Mouse (Mus musculus) left cerebral cortex, adult 18-20 months (tissue): ENCODE measurements around the gene Ppp1ca. TPM values are rescaled to one million over a fixed set of nuclear protein-coding genes. Genes with fewer than 3 reads are reported as not detected.
A peak's percentile ranks its signal among the peaks of the same experiment; 100 is the strongest.

ENCODE experiments used
- DNase-seq, 2 experiments: peaks; one replicate each; pipeline ENCODE4 v3.0.0; 2021 to 2022; ENCODE audit warnings: low spot score in 2 of 2, mixed read lengths in 1 of 2
- total RNA-seq, 2 experiments: library from RNA; stranded (reverse); gene quantifications; 2 replicates each; pipeline ENCODE4 v1.2.3; 2021

The Ppp1ca gene
- total RNA-seq, 2 experiments from 2014 or later: 303 to 333 TPM

DNA sequence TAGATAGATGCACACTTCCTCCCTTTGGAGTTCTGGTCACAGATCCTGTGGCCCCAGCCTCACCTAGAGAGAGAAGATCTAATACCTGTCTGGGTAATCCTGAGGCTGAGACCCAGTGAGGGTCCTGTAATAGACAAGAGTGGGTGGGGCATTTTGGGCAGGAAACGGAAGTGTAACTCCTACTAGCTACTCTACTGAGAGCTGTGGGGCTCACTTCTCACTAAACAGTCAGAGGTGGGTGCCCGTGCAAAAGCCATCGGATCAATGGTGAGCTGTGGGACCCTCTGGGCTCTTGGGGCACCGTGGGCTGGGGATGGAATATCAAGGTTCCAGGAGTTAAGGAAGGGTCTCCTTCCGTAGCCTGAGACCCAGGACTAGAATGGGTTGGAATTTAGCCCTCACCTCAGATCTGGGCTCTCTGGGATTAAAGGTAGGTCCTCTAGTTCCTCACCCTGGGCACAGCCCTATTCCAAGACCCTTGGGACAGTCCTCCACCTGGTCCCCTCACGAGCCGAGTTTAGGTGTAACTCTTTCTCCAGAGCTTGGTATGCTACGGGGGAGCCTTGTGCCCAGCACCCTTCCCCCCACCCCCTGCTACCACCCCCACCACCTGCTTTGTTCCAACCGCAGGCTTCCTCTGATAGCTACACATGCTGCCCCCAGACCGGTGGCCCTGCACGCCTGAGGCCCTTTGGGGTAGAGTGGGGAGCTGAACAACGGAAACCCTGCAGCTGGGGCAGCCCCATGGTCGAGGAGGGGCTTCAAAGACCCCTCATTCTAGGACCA, 37.2 kb upstream of the Ppp1ca start:
- DNase-seq: no peak

DNA sequence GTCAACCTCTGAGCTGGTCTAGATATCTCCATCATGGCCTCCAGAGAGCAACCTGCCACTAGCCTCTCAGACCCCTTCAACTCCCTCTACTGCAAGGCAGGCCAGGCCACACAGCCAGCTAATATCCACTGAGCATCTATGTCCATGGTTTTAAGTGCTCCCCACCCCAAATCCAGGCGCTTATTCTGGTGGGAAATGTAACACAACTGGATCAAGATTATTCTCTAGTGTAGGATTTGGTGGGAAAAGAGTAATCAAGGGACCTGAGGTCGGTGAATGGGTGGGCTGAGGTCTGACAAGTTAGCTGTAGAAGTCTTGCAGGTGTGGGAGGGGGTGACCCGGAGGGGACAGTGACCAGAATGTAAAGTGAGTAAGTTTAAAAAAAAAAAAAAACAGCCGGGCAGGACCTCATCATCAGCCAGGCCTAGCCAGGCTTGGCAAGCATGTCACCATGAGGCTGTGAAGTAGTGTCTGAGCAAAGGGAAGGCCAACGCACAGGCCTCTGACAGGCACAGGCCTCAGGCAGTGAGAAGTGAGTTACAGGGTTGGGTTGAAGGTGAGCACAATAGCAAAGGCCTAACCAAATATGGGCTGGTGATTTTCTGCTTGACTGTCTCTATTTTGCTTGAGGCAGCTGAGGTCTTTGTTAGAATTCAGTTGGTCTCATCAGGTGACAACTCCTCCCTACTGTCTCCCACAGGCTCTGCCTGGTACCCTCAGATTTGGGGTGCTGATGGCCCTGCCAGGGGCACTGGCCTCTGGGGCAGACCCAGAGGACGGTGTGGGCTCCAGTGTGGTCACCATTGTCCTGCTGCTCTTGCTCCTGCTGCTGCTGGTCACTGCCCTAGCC, 36.4 kb upstream of the Ppp1ca start:
- no peak for DNase-seq

DNA sequence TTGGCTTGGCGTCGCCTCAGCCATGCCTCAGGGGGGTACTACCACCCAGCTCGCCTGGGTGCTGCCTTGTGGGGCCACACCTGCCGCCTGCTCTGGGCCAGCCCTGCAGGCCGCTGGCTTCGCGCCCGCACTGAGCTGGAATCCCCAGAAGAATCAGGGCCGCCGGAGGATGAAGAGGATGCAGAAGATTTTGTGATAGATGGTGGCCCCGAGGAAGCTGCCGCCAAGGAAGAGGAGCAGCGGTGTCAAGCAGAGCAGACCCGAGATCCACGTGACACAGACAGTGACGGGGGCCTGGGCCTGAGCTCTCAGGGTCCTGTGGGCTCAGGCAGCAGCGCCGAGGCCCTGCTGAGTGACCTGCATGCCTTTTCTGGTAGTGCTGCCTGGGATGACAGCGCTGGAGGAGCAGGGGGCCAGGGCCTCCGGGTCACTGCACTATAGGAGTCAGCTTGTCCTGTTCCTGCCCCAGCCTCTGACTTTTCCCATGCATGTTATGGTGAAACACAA, 35.7 kb upstream of the Ppp1ca start:
- DNase-seq: no peak

DNA sequence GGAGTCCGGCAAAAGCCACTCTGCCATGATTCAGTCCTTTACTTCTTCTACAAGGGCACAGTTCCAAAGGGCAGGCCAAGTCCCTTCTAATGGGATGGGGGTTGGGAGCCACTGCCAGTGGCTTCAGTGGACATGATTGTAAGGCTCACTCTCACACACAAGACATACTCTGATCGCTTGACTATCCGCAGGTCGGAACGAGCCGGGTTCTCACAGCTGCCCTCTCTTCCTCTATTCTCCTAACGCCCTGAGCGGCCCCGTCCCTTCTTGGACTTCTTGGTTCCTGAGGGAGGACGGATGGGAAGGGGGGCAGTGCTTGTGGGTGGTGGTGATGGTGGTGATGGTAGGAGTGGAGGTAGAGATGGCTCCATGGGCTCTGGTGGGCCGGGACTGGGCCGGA, 35.1 kb upstream of the Ppp1ca start:
- no peak for DNase-seq

DNA sequence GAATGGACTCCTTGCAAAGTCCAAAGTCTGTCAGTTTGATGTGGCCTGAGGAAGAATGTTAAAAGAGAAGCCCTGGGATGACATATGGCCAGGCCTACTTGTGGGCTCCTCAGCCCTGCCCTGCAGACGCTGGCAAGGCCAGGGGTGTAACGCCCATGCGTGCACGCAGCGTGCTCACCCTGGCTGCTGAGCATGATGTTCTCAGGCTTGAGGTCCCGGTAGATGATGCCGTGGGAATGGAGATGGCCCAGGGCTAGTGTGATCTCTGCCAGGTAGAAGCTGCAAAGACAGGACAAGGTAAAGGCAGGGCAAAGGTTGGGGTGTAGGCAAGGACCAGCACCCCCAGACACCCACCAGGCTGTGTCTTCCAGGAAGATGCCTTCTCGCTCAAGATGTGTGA, 32.8 kb upstream of the Ppp1ca start:
- DNase-seq: no peak

DNA sequence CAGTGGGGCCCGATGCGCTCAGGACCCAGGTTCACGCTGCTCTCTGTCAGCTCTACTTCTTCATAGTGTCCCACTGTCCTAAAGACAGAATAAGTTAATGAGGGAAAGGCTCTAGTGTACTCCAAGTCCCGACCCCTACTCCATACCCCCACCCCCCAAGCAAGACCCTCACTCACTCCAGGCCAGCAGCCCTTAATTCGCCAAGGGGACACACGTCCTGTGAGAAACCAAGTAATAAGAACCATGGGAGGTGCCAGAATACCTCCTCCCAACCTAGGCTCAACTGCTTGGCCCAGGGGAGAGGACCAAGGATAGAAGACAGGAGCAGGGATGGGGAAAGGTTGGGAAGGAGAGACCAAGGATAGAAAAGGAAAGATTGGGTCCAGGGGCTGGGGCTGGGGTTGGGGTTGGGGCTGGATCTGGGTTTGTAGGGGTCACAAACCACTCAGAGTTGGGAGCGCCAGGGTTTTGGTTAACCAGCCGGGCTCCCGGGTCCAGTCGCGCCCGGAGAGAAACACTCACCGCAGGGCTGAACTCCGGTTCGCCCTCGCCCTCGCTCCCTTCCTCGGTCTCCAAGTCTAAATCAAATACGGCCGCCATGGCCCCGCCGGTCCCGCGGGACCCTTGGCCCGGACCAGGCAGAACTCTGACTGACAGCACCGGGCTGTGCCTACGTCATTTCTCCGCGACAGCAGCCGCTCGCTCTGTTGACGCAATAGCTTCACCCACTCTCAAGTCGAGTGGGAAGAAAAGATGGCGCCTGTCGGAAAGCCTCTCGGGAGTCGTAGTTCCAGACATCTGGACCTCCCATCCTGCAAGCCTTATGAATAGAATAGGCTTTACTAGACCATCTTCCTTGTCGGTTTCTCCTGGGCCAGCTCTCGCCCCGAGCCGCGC, 29.0 kb upstream of the Ppp1ca start, which contains the start of gene Rps6kb2:
TSS of gene Rps6kb2 (minus strand) at position 709 of the 897 bp plus-strand sequence.
- peak; percentile 98 to 99 for DNase-seq

DNA sequence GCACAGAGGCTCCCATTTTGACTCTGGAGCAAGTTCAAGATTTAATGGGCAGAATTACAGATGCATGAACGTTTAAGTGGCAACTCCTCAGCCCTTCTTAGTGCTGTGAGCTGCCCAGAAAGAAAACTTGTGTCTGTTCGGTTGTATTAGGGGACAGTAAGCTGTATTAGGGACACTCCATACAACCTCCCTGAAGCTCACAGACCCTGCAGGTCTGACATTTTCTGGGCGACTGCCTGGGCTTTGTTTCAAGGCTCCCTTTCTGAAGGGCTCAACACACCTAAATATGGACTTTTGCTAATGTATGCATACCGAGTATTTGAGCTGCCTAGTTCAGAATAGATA, 28.4 kb upstream of the Ppp1ca start:
- no peak for DNase-seq

DNA sequence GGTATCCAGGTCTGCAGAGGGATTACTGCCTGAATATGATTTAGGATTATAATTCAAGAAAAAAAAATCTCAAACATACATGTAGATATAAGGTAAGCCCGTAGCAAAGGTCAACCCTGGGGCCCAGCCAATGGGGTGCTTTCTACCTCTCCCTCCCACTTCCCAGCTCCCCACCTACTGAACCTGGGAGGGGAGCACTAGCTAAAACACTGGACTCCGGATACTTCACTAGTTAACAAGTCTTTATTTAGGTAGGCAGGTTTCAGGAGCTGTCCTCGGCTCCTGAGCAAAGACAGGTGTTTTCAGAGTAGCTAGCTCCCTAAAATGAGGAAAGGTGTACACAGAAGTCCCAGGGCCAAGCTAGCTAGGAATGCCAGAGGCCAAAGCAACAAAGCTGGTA, 27.8 kb upstream of the Ppp1ca start:
- no peak for DNase-seq

DNA sequence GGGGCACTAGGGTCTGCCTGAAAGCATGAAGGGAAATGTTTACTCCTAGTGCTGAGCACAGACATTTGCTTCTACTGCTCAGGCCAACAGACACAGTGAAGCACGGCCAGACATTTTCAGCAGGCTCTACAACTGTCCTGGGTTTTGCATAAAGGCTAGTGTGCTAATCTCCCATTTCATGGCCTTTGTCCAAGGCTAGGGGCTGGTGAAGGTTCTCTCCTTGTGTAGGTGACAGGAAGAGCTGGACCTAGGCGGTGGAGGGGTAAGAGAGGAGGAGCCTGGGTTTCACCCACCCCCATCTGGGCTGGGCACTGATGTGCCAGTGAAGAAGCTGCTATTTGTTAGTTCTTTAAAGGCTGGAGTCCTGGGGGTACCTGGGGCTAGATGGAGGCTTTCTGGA, 27.1 kb upstream of the Ppp1ca start:
- DNase-seq: no peak

DNA sequence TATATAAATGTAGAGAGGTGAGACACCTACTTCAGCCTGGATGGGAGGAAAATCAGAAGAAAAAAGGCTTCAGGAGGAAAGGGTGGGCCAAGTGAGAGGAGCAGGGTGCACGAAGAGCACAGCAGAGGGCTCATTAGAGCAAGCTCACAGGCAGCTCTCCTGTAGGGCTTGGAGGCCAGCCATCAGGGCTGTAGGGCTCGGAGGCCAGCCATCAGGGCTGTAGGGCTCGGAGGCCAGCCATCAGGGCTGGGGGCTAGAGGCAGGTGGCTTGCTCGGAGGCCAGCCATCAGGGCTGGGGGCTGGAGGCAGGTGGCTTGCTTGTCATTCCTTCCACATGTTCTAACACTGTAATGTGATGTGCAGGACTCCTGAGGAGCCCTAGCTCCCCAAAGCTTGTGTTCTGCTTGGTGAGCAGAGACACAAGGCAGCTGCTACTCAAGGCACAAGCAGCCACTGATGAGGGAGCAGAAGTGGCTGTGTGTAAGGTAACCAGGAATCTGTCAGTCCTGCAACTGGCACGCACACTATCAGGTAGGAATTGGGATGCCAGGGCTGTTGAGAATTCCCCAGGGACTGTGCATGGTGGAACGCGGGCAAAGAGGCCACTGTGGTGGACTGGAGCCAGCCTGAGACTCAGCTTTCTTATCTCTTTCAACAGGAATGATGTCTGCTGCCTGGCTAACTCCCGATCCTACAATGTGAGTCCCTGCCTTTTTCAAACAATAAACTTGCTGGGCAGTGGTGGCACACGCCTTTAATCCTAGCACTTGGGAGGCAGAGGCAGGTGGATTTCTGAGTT, 25.0 kb upstream of the Ppp1ca start:
- no peak for DNase-seq

DNA sequence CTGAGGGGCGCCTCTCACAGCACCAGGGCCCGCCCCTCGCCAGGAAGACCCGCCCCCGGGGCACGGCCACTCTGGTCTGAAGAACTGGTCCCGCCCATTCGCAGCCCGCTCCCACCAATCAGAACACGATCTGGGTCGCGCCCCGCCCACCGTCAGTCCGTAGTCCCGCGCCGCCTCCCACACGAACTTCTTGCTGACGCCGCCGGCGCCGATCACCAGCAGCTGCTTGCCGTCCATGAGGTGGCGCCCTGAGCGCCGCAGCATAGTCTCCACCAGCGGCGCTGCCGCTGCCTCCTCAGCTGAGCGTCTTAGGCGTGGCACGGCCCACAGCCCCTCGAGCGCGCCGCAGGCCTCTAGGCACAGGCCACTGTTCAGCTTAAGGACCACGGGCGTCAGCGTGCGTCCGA, 22.5 kb upstream of the Ppp1ca start:
- DNase-seq: peak; percentile 100

DNA sequence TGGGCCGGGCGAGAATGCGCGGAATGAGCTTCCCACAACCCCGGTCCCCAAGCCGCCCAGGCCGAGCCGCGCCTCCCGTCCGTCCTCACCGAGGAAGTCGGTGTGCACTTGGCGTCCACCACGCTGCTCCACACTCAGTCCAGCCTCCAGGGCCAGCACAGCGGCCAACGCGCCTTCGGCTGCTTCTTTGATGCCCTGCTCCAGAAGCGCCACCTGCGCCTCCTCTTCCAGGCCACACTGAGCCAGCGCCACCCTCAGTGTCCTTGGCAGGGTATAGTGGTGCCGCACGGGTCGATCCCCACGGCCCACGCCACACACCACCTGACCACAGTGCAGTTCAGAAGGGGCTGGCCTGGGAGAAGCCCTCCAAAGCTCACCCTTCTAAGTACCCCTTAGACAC, 22.1 kb upstream of the Ppp1ca start:
- no peak for DNase-seq

DNA sequence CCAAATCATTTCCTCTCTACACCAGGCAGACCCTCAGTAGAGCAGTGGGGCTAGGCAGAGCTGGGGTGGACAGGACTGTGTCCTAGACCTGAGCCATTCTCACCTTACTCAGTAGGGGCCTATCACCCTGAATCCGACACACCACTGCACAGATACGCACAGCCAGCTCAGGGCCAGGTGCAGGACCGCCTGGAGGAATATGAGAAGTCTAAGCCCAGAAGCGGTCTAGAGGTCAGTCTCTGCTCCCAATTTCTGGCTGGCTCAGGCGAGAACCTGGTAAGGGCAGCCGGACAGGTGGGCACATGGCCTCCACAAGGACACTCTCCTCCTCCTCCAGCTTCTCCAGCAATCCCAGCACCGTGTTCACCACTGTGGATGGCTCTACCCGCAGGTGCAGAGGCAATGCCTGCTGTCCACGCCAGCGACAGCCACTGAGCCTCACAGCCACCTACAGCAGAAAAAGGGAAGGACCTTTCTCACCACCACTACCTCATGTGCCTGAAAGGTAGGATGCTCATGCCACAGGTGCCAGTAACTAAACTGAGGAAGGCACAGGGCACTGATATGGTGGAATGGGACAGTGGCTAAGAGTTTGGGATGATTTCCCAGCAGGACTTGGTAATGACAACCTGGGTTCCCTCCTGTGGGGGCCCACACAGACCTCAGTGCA, 21.0 kb upstream of the Ppp1ca start:
- DNase-seq: no peak

DNA sequence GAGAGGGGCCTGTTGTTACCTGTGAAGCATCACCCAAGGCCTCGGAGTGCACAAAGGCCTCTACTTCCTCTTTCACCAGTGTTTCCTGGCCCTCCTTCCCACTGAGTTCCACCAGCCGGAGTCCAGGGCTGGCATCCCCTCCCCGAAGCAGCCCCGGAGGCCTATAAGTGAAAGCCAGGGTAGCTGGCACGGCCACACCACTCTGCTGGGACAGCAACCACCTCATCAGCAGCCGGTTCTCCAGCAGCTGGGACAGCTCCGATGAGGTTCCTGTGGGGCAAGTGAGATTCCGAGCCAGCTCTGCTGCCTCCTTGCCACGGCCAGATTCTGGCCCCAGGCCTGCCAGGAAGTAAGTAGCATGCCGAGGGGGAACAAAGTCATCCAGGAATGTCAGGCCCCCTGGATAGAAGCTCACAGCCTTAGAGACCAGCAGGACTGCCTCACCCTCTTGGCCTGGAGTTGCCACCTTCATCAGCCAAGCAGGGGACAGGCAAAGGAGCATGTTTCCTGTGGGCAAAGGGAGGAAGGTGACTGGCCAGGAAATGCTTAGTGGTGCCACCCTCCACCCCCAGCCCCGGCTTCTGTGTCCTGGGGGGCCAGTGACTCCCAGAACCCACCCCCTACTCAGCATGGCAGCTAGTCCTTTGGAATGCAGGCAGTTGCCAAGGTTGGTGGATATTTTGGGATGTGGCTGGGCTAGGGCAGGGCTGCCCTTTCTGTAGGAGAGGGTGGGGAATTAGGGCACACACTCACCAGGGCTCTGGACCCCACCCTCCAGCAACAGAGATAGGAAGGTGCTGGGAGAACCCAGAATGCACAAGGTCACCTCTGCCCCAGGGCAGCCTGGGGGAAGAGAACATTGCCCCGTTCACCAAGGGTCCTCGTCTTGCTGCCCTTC, 20.2 kb upstream of the Ppp1ca start:
- DNase-seq: no peak

DNA sequence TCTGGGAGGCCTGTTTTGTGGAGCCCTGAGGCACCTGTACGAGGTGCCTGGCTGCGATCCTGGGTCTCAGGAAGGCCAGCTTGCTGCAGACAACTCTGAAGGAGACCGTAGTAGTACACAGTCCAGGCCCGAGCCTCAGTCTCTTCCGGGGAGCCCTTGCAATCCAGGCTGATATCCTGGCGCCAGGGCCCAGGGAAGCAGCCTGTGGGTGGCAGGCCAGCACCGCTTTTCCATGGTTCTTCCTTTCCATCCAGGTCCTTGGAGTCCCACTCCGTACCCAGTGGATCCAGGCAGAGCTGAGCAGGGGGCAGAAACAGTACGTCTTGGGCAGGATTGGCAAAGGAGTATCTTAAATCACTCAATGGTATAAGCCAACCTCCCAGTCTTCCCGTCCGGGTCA, 18.9 kb upstream of the Ppp1ca start:
- no peak for DNase-seq

DNA sequence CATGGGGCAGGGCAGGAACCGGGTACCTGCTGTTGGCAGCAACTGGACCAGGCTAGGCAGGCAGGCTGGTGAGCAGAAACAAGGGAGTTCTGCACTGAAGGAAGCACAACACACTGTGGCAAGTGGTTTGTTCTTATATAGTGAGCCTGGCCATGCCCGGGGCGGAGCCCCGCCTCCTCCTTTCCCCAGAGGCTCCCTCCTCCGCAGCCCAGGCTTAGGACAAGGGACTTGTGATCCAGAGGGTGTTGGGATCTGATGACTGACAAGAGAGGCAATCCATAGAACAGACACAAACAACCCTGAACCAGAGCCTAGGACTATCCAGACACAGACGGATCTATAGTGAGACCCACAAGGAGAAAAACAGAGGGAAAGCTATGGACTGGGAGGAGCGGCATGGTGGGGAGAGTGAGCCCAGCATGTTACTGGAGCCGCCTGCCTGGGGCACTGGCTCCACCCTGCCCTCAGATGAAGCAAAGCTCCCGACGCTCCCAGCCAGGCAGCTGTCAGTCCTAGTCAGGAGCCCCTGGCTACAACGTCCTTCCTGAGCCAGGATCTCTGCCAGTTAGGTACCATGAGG, 16.4 kb upstream of the Ppp1ca start, which contains the start of gene Carns1:
TSS of gene Carns1 (minus strand) at position 112 of the 580 bp plus-strand sequence.
- peak in 1 of 2 experiments; percentile 34 for DNase-seq

DNA sequence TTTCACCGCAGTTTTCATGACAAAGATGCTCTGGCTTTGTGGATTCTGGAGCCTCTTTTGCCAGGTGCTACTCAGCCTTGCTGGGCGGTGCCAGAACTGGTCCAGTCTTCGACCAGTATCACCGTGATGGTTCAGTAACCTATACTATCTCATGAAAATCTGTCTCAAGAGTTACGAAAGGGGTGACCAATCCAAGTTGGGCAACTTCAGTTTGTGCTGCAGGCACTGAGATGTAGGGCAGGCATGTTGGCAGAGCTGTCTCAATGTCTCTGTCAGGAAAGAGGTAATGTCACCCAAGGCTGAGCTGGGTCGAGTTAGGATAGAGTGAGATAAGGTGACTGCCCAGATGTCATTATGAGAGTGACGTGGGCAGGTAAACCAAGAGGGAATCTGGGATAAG, 11.5 kb upstream of the Ppp1ca start:
- DNase-seq: no peak

DNA sequence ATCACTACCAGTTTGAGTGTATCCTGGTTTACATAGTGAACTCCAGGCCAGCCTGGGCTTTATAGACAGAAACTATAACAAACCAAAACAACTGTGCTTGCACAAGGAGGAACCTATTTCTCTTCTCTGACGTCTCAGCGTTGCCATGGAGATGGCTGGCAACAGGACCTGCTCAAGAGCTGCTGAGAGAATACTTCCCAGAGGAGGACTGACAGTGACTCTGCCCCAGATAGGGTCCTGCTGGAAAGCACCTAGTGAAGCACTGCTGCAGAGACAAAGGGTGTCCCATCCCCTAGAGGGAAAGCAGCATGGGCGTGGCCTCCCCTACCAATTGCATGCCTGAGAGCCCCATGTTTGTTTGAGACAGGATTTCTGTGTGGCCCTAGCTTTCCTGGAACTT, 10.0 kb upstream of the Ppp1ca start:
- DNase-seq: peak; percentile 72 to 74
